Mouse (Mus musculus): ENCODE measurements at regions not wholly inside any gene's neighbourhood (a gene's known extent, or its start where the extent isn't known, plus 50 kb on each side); places are given as distances from the start of the nearest gene placed in this dataset.

DNA sequence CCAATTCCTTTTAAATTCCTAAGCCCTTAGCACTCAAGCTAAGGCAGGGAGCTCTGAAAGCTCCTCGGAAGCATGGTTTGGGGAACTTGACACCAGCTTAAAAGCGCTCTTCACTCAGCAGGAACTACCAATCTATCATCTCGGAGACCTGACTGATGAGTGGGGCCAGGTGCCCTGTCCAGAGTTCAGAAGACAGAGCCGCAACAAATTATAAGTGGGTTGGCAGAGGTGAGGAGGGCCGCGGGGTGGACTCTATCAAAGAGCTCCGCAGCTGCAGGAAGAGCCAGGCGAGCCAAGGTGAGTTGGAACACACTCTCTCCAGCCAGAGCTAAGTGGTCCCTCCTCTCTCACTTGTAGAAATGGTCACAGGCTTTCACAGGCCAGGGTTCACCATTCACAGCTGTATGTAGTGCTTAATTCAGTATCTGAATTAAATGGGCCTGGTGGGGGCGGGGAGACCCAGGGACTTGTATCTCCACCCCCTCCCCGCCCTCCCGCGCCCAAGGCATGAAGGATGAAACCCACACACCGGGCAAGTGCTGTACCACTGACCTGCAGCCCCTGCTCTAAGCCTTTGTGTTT lies 180.8 kb downstream of the Stim2 start:
- WGBS = 70% methylated on average over 13 of the region's 13 CpGs
- H3K4me1 ChIP-seq (ENCODE audit: control insufficient read depth, insufficient read depth, low read length) = no peaks in the 10 kb centered on the region
- H3K4me3 ChIP-seq (replicated peaks; ENCODE audit: extremely low read depth, low read depth, low read length) = no peak overlapping the region
- TF ChIP-seq CTCF (IDR thresholded peaks at IDR 0.05; ENCODE audit: insufficient read depth, low read length) (no peak), POLR2A (IDR thresholded peaks at IDR 0.05; ENCODE audit: borderline replicate concordance, extremely low read depth, low read depth, low read length) (no peak)
- no peak for DNase-seq

DNA sequence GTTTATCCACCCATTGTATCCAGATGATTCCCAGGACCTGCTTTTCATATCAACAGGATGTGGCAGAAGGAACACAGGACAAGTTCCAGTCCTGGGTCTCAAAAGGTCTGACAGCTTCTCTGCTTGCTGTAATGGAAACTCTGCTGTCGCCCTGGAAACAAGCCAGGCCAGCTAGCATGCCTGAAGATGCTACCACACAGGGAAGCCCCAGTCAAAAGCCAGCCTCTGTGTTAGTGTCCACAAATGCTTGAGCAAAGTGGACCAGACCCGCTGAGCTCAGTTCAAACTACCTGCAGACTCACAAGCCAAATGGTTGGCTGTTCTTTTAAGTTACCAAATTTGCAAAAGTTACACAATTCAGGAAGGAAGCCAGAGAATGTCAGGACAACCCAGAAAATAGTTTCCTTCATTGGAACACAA lies 181.9 kb downstream of the Stim2 start:
- H3K4me3 ChIP-seq (replicated peaks; ENCODE audit: extremely low read depth, low read depth, low read length) = no peak overlapping the region
- DNase-seq = no peak
- no peaks in the 10 kb centered on the region for H3K4me1 ChIP-seq (ENCODE audit: control insufficient read depth, insufficient read depth, low read length)
- TF ChIP-seq POLR2A (IDR thresholded peaks at IDR 0.05; ENCODE audit: borderline replicate concordance, extremely low read depth, low read depth, low read length) (no peak), CTCF (IDR thresholded peaks at IDR 0.05; ENCODE audit: insufficient read depth, low read length) (no peak)
- WGBS = 18% methylated on average over 2 of the region's 2 CpGs

DNA sequence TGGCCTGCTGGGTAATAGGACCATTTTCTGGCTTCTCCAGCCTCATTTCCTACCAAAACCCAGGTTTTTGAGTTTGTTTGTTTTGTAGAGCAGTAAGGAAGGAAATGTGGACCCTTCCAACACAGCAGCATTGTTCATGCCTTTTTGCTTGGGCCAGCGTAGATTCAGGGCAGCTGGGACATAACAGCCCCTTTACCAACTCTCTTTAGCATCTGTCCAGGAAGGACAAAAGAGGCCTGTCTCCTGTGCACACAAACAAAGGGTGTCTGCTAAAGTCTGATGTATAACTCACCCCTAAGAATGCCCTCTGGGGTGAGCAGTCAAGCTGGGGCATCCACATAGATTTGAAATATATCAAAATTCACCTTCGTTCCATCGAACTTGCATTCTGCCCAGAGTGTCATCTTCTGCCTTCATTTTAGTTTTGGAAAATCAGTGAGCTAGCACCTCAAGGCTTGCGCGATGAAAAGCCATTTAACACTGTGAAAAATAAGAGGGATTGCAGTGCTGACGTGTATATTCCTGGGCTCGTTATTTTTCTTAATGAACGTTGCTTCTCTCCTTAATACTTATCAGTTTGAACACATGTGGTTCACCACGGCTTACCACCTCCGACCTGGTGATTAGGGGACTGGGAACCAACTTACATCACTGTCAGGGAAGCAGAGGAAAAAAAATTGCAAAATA lies 182.5 kb downstream of the Stim2 start:
- TF ChIP-seq CTCF (IDR thresholded peaks at IDR 0.05; ENCODE audit: insufficient read depth, low read length) (no peak), POLR2A (IDR thresholded peaks at IDR 0.05; ENCODE audit: borderline replicate concordance, extremely low read depth, low read depth, low read length) (no peak)
- no peak for DNase-seq
- 57% methylated on average over 10 of the region's 10 CpGs for WGBS
- H3K4me1 ChIP-seq (ENCODE audit: control insufficient read depth, insufficient read depth, low read length) = no peaks in the 10 kb centered on the region
- H3K4me3 ChIP-seq (replicated peaks; ENCODE audit: extremely low read depth, low read depth, low read length) = no peak overlapping the region

DNA sequence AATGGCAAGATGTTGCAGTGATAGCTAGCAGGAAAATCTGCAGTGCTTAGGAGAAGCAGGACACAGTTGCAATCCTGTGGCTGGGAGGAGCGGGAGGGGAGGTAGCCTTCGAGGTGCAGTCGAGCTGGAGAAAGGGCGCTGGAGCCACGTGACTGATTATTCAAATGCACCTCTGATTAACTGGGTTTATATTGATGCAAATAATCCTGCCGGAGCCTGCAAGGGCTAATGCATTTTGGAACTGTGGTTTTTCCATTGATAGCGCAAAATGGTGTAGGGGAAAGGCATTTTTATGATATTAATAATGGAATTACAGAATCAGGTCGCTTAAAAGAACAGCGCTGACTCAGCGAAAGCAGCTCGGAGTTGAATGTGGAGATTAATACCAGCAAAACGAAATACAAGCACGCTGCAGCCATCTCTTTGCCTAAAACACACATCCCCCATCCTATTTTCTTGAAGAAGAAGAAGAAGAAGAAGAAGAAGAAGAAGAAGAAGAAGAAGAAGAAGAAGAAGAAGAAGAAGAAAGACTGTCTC lies 183.1 kb downstream of the Stim2 start:
- Histone ChIP-seq H3K4me1 (ENCODE audit: control insufficient read depth, insufficient read depth, low read length) (no peaks in the 10 kb centered on the region), H3K4me3 (replicated peaks; ENCODE audit: extremely low read depth, low read depth, low read length) (no peak overlapping the region)
- 51% methylated on average over 13 of the region's 13 CpGs for WGBS
- TF ChIP-seq CTCF (IDR thresholded peaks at IDR 0.05; ENCODE audit: insufficient read depth, low read length) (no peak), POLR2A (IDR thresholded peaks at IDR 0.05; ENCODE audit: borderline replicate concordance, extremely low read depth, low read depth, low read length) (no peak)
- no peak for DNase-seq

DNA sequence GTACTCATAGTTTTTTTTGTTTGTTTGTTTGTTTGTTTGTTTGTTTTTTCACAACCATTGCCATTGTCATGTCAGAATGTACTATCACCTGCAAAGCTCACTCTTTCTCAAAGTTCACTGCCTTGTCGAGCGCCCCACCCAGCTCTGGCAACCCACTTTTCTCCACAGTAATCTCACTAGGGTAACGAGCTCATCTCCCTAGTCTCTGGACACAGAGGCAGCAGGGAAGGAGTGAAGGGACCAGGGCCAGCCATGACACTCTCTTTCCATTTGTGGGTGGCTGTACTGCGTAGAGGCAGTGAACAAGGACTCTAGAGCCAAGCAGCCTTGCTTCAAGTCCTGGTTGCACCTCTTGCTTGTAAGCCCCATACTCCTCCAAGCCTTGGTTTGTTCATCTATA lies 184.5 kb downstream of the Stim2 start:
- no peaks in the 10 kb centered on the region for H3K4me1 ChIP-seq (ENCODE audit: control insufficient read depth, insufficient read depth, low read length)
- 89% methylated on average over 4 of the region's 4 CpGs for WGBS
- no peak overlapping the region for H3K4me3 ChIP-seq (replicated peaks; ENCODE audit: extremely low read depth, low read depth, low read length)
- no peak for TF ChIP-seq CTCF (IDR thresholded peaks at IDR 0.05; ENCODE audit: insufficient read depth, low read length)
- TF ChIP-seq POLR2A (IDR thresholded peaks at IDR 0.05; ENCODE audit: borderline replicate concordance, extremely low read depth, low read depth, low read length) = no peak
- DNase-seq = no peak

DNA sequence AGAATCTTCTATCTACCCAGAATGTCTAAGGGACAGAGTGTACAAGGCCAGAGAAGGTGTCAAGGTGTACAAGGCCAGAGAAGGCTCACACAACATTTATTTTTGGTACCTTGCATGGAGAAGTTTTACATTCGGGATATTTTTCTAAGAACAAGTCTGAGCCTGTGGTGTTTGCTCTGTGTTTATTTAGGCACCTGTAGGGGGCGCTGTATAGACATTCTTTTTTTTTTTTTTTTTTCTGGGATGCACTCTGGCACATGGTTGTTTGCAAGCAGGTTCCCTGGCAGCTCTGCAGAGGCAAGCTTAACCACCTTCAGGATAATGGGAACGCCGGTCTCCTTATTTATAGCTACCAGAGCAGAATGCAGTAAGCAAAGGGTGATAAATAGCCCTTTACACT lies 187.4 kb downstream of the Stim2 start:
- no peak overlapping the region for H3K4me3 ChIP-seq (replicated peaks; ENCODE audit: extremely low read depth, low read depth, low read length)
- DNase-seq = no peak
- no peak for TF ChIP-seq CTCF (IDR thresholded peaks at IDR 0.05; ENCODE audit: insufficient read depth, low read length)
- TF ChIP-seq POLR2A (IDR thresholded peaks at IDR 0.05; ENCODE audit: borderline replicate concordance, extremely low read depth, low read depth, low read length) = no peak
- no peaks in the 10 kb centered on the region for H3K4me1 ChIP-seq (ENCODE audit: control insufficient read depth, insufficient read depth, low read length)
- 59% methylated on average over 4 of the region's 4 CpGs for WGBS

DNA sequence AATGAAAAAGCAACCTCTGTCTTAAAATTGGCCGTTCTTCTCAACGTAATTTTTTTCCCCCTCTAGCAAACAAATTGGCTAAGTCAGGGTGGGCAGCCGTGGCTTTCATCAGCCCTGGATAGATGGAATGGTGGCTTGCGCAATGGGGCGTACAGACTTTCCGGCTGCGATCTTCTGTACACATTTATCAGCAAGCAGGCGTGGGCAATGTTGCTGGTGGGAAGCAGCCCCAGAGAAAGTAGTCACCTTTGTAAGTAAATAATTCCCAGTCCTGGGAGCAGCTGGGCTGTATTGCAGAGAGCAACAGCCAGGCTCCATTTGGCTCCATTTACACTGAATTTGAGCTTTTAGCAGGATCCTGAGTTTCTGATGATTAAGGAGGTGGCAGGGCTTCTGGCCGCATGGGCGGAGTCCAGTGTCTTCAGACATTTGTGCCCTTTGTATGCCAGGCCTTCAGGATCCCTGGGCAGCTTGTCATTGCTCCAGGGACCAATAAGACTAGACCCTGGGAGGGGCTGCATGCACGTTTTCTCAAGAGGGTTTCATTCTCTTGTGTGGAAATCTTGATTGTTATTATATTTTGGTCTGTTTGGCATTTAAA lies 187.9 kb downstream of the Stim2 start:
- WGBS = 61% methylated on average over 11 of the region's 11 CpGs
- DNase-seq = no peak
- H3K4me1 ChIP-seq (ENCODE audit: control insufficient read depth, insufficient read depth, low read length) = no peaks in the 10 kb centered on the region
- H3K4me3 ChIP-seq (replicated peaks; ENCODE audit: extremely low read depth, low read depth, low read length) = no peak overlapping the region
- TF ChIP-seq POLR2A (IDR thresholded peaks at IDR 0.05; ENCODE audit: borderline replicate concordance, extremely low read depth, low read depth, low read length) = no peak
- no peak for TF ChIP-seq CTCF (IDR thresholded peaks at IDR 0.05; ENCODE audit: insufficient read depth, low read length)

DNA sequence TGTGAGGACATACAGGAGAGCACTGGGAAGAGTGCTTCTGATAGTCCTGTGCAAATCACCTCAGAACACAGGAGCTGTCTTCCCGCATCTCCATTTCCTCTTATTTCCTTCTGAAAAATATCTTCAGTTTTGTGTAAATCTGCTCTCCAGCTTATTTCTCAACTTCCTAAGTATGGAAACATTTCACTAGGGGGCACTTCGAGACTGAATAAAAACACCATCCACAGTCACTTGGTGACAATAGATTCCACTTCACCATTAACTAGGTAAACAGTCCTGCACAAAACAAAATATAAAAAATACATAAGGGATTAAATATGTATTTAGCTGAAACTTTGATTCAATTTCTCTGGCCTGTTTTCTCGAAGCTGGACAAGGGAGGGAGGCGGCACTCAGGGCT lies 193.4 kb downstream of the Stim2 start:
- no peaks in the 10 kb centered on the region for H3K4me1 ChIP-seq (ENCODE audit: control insufficient read depth, insufficient read depth, low read length)
- 51% methylated on average over 4 of the region's 4 CpGs for WGBS
- DNase-seq = no peak
- no peak overlapping the region for H3K4me3 ChIP-seq (replicated peaks; ENCODE audit: extremely low read depth, low read depth, low read length)
- TF ChIP-seq POLR2A (IDR thresholded peaks at IDR 0.05; ENCODE audit: borderline replicate concordance, extremely low read depth, low read depth, low read length) = no peak
- 0 out of 2 replicates have a peak, but pooled peaks have one; percentile 5 for TF ChIP-seq CTCF (IDR thresholded peaks at IDR 0.05; ENCODE audit: insufficient read depth, low read length)

DNA sequence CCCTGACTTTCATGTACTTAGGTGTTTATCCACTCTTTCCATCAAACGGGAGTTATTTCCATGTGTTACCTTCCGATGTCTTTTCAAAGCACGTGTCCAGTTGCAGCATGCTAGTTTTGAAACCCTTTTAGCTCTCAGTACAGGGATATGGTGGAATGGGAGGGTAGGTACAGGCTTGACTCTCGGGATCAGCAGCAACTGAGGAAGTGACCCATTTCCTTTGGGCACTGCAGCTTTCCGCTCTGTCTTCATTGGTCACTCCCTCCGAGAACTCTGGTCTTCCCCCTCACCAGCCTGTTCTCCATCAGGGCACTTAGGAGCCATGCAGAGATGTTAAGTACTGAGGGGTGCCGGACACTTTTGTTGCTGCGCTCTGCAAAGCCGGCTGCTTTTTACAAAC lies 196.5 kb downstream of the Stim2 start:
- TF ChIP-seq CTCF (IDR thresholded peaks at IDR 0.05; ENCODE audit: insufficient read depth, low read length) = no peak
- TF ChIP-seq POLR2A (IDR thresholded peaks at IDR 0.05; ENCODE audit: borderline replicate concordance, extremely low read depth, low read depth, low read length) = no peak
- no peaks in the 10 kb centered on the region for H3K4me1 ChIP-seq (ENCODE audit: control insufficient read depth, insufficient read depth, low read length)
- no peak for DNase-seq
- WGBS = 54% methylated on average over 9 of the region's 9 CpGs
- no peak overlapping the region for H3K4me3 ChIP-seq (replicated peaks; ENCODE audit: extremely low read depth, low read depth, low read length)
